Mouse (Mus musculus) liver, embryonic 11.5 days (tissue): ENCODE measurements around the gene Gzmn. TPM values are rescaled to one million over a fixed set of nuclear protein-coding genes. Genes with fewer than 3 reads are reported as not detected.
A peak's percentile ranks its signal among the peaks of the same experiment; 100 is the strongest.
"Not testable (repeated sequence)": the region's sequence is repeated elsewhere in the genome, so short reads cannot be mapped to it uniquely, and the experiment has no call there.

Experiments
- ATAC-seq: fragments of 200-750 bp; cut with Nextera tagmentation; replicated peaks from 2 replicates; pipeline ENCODE4 v1.8.0; 2017; ENCODE audit warnings: moderate number of reproducible peaks, mild to moderate bottlenecking, moderate TSS enrichment, moderate library complexity; ENCODE audit not compliant: low FRiP score
- DNase-seq: peaks from one replicate; pipeline ENCODE4 v3.0.0-alpha.2; 2017; ENCODE audit warnings: low spot score
- H3K27ac ChIP-seq: fragments of 300-500 bp; sonication (generic); 2 replicates; pipeline ENCODE4 v1.5.1; 2014; ENCODE audit warnings: mild to moderate bottlenecking, low read depth, low read length, control low read depth
- H3K27me3 ChIP-seq: fragments of 300-500 bp; sonication (generic); replicated peaks from 2 replicates; pipeline ENCODE4 v1.6.1; 2014; ENCODE audit warnings: low read length, mixed read lengths; ENCODE audit not compliant: control insufficient read depth, insufficient read depth
- H3K36me3 ChIP-seq: fragments of 300-500 bp; sonication (generic); 2 replicates; pipeline ENCODE4 v1.6.1; 2014; ENCODE audit warnings: mild to moderate bottlenecking, low read length, moderate library complexity, mixed read lengths; ENCODE audit not compliant: control insufficient read depth, insufficient read depth
- H3K4me1 ChIP-seq: fragments of 300-500 bp; sonication (generic); replicated peaks from 2 replicates; pipeline ENCODE4 v1.6.1; 2014; ENCODE audit warnings: low read length, mixed read lengths; ENCODE audit not compliant: control insufficient read depth, insufficient read depth
- H3K4me2 ChIP-seq: fragments of 300-500 bp; sonication (generic); 2 replicates; pipeline ENCODE4 v1.6.1; 2014; ENCODE audit warnings: mild to moderate bottlenecking, control low read depth, moderate library complexity
- H3K4me3 ChIP-seq: fragments of 300-500 bp; sonication (generic); 2 replicates; pipeline ENCODE4 v1.5.1; 2014; ENCODE audit warnings: low read depth, low read length, control low read depth
- H3K9ac ChIP-seq: fragments of 300-500 bp; sonication (generic); 2 replicates; pipeline ENCODE4 v1.6.1; 2014; ENCODE audit warnings: low read depth, low read length, control low read depth
- H3K9me3 ChIP-seq: fragments of 300-500 bp; sonication (generic); 2 replicates; pipeline ENCODE4 v1.6.1; 2016; ENCODE audit warnings: low read length, inconsistent platforms, mixed read lengths; ENCODE audit not compliant: control insufficient read depth
- WGBS: fragments of 180-500 bp; shearing (Covaris S2); extraction: QIAGEN DNeasy Blood & Tissue Kit; methylation state at CpG from one replicate; pipeline ENCODE4 v1.1.7; 2014; 5-methylcytosine and 5-hydroxymethylcytosine counted together
- polyA plus RNA-seq: library from polyadenylated mRNA; unstranded; fragments of >200 nt; fragmentation: Nextera tagmentation; extraction: Ambion mirVana; gene quantifications from 2 replicates; pipeline ENCODE4 v1.2.1, GENCODE M21; 2014

The Gzmn gene
- polyA plus RNA-seq, result not detected in 2 replicates

GRCm38 (mm10) chr14:56174499-56174898 lies at the start of gene Gzmn:
TSS of gene Gzmn (minus strand) at chr14:56174599.
- no peak within 1 kb of the TSS for H3K9ac ChIP-seq
- WGBS, result 86% methylated on average over 5 of the region's 5 CpGs
- H3K4me2 ChIP-seq, result no peak within 1 kb of the TSS
- no peaks in the 10 kb centered on the region for H3K36me3 ChIP-seq
- H3K9me3 ChIP-seq, result no peaks in the 10 kb centered on the region
- no peaks in the 10 kb centered on the region for H3K4me1 ChIP-seq
- H3K27me3 ChIP-seq, result no peaks in the 10 kb centered on the region
- no peak within 1 kb of the TSS for H3K4me3 ChIP-seq
- no peak within 1 kb of the TSS for H3K27ac ChIP-seq
- ATAC-seq, result no peak
- DNase-seq, result no peak

- Histone ChIP-seq H3K4me1 (no peaks in the 10 kb centered on the region), H3K4me3 (no peak within 1 kb of the TSS), H3K27me3 (no peaks in the 10 kb centered on the region), H3K27ac (no peak within 1 kb of the TSS), H3K36me3 (no peaks in the 10 kb centered on the region), H3K4me2 (no peak within 1 kb of the TSS), H3K9me3 (no peaks in the 10 kb centered on the region), H3K9ac (no peak within 1 kb of the TSS)
- 85% methylated on average over 4 of the region's 4 CpGs for WGBS
- DNase-seq, result no peak
- ATAC-seq, result no peak
Observed at GRCm38 (mm10) chr14:56211317-56211716, 36.9 kb upstream of the Gzmn start, which contains the start of gene Gzmf. TSS of gene Gzmf (minus strand) at chr14:56211417.

- no peaks in the 10 kb centered on the region for H3K4me1 ChIP-seq
- no peak overlapping the region for H3K4me2 ChIP-seq
- H3K36me3 ChIP-seq, result no peaks in the 10 kb centered on the region
- DNase-seq, result no peak
- H3K27me3 ChIP-seq, result no peaks in the 10 kb centered on the region
- no peak overlapping the region for H3K4me3 ChIP-seq
- no peak for ATAC-seq
- H3K27ac ChIP-seq, result no peak overlapping the region
- no peak overlapping the region for H3K9ac ChIP-seq
- 83% methylated on average over 1 of the region's 1 CpGs for WGBS
- H3K9me3 ChIP-seq, result no peaks in the 10 kb centered on the region
Observed at GRCm38 (mm10) chr14:56205613-56206012, 31.2 kb upstream of the Gzmn start.

- H3K4me1 ChIP-seq, H3K4me2 ChIP-seq, ATAC-seq, H3K27me3 ChIP-seq, H3K36me3 ChIP-seq, H3K9me3 ChIP-seq, H3K9ac ChIP-seq, H3K27ac ChIP-seq, H3K4me3 ChIP-seq: not testable (repeated sequence)
- WGBS, result 25% methylated on average over 5 of the region's 5 CpGs
- DNase-seq, result peak; percentile 39
Observed at GRCm38 (mm10) chr14:56205021-56205420, 30.6 kb upstream of the Gzmn start.

- Histone ChIP-seq H3K9ac (no peak overlapping the region), H3K36me3 (no peaks in the 10 kb centered on the region), H3K4me3 (no peak overlapping the region), H3K9me3 (no peaks in the 10 kb centered on the region), H3K4me1 (no peaks in the 10 kb centered on the region), H3K27ac (no peak overlapping the region), H3K4me2 (no peak overlapping the region), H3K27me3 (no peaks in the 10 kb centered on the region)
- ATAC-seq (no peak), DNase-seq (peak; percentile 41)
- 13% methylated on average over 2 of the region's 2 CpGs for WGBS
Observed at GRCm38 (mm10) chr14:56203975-56204374, 29.6 kb upstream of the Gzmn start.

GRCm38 (mm10) chr14:56186946-56187345 lies 12.5 kb upstream of the Gzmn start:
- H3K4me1 ChIP-seq, result no peaks in the 10 kb centered on the region
- no peak overlapping the region for H3K9ac ChIP-seq
- ATAC-seq (no peak), DNase-seq (peak; percentile 20)
- no peak overlapping the region for H3K4me3 ChIP-seq
- H3K27me3 ChIP-seq, result no peaks in the 10 kb centered on the region
- WGBS, result 48% methylated on average over 6 of the region's 6 CpGs
- H3K36me3 ChIP-seq, result no peaks in the 10 kb centered on the region
- no peaks in the 10 kb centered on the region for H3K9me3 ChIP-seq
- H3K27ac ChIP-seq, result no peak overlapping the region
- H3K4me2 ChIP-seq, result no peak overlapping the region

GRCm38 (mm10) chr14:56186521-56186920 lies 12.1 kb upstream of the Gzmn start:
- H3K4me1 ChIP-seq, result no peaks in the 10 kb centered on the region
- H3K4me3 ChIP-seq, result no peak overlapping the region
- WGBS, result 59% methylated on average over 5 of the region's 5 CpGs
- H3K27ac ChIP-seq, result no peak overlapping the region
- no peaks in the 10 kb centered on the region for H3K9me3 ChIP-seq
- no peaks in the 10 kb centered on the region for H3K36me3 ChIP-seq
- H3K9ac ChIP-seq, result no peak overlapping the region
- ATAC-seq, result no peak
- peak; percentile 25 for DNase-seq
- no peak overlapping the region for H3K4me2 ChIP-seq
- H3K27me3 ChIP-seq, result no peaks in the 10 kb centered on the region

- H3K9me3 ChIP-seq, H3K4me3 ChIP-seq, H3K4me2 ChIP-seq, H3K9ac ChIP-seq, H3K27me3 ChIP-seq, H3K36me3 ChIP-seq, ATAC-seq, H3K4me1 ChIP-seq, H3K27ac ChIP-seq: not testable (repeated sequence)
- DNase-seq, result peak; percentile 41
- 27% methylated on average over 8 of the region's 8 CpGs for WGBS
Observed at GRCm38 (mm10) chr14:56177651-56178050, 3.3 kb upstream of the Gzmn start.

- 90% methylated on average over 6 of the region's 6 CpGs for WGBS
- no peak for ATAC-seq
- Histone ChIP-seq H3K27me3 (no peaks in the 10 kb centered on the region), H3K27ac (no peak overlapping the region), H3K9ac (no peak overlapping the region), H3K9me3 (no peaks in the 10 kb centered on the region), H3K4me1 (no peaks in the 10 kb centered on the region), H3K36me3 (no peaks in the 10 kb centered on the region), H3K4me3 (no peak overlapping the region), H3K4me2 (no peak overlapping the region)
- DNase-seq, result no peak
Observed at GRCm38 (mm10) chr14:56173396-56173795, 1.0 kb downstream of the Gzmn start.
